Mouse (Mus musculus): ENCODE data around the gene Tada3.
"Not testable (repeated sequence)": the region's sequence is repeated elsewhere in the genome, so short reads cannot be mapped to it uniquely, and the experiment has no call there.

Tada3 gene

GRCm38 (mm10) chr6:113344321-113344720 is 33.4 kb downstream of the Tada3 start:
- DNase-seq (ENCODE audit: low read depth in 1 of 2, low spot score in 2 of 2), result no peak

GRCm38 (mm10) chr6:113343177-113344092 is 34.2 kb downstream of the Tada3 start, which contains the start of gene Camk1:
Gene Camk1, minus strand, starts transcription at chr6:113343984.
- peak in 1 of 2 experiments; percentile 54 for DNase-seq (ENCODE audit: low read depth in 1 of 2, low spot score in 2 of 2)

GRCm38 (mm10) chr6:113342297-113342696 is 35.4 kb downstream of the Tada3 start:
- no peak for DNase-seq (ENCODE audit: low read depth in 1 of 2, low spot score in 2 of 2)

- DNase-seq (ENCODE audit: low read depth in 1 of 2, low spot score in 2 of 2), result peak in 1 of 2 experiments; percentile 36
Observed at GRCm38 (mm10) chr6:113341574-113341973, 36.1 kb downstream of the Tada3 start.

GRCm38 (mm10) chr6:113336852-113337620 is 40.6 kb downstream of the Tada3 start:
- no peak for DNase-seq (ENCODE audit: low read depth in 1 of 2, low spot score in 2 of 2)

- DNase-seq (ENCODE audit: low read depth in 1 of 2, low spot score in 2 of 2), result no peak
Observed at GRCm38 (mm10) chr6:113334216-113334615, 43.5 kb downstream of the Tada3 start.

- no peak for DNase-seq (ENCODE audit: low read depth in 1 of 2, low spot score in 2 of 2)
Observed at GRCm38 (mm10) chr6:113333137-113333950, 44.3 kb downstream of the Tada3 start.

GRCm38 (mm10) chr6:113332734-113333133 is 44.9 kb downstream of the Tada3 start:
- DNase-seq (ENCODE audit: low read depth in 1 of 2, low spot score in 2 of 2), result not testable (repeated sequence)

GRCm38 (mm10) chr6:113331721-113332120 is 46.0 kb downstream of the Tada3 start:
- no peak for DNase-seq (ENCODE audit: low read depth in 1 of 2, low spot score in 2 of 2)

- DNase-seq (ENCODE audit: low read depth in 1 of 2, low spot score in 2 of 2), result peak in 1 of 2 experiments; percentile 22
Observed at GRCm38 (mm10) chr6:113330547-113330946, 47.1 kb downstream of the Tada3 start.

GRCm38 (mm10) chr6:113329396-113329795 is 48.3 kb downstream of the Tada3 start:
- DNase-seq (ENCODE audit: low read depth in 1 of 2, low spot score in 2 of 2), result no peak

GRCm38 (mm10) chr6:113326533-113327315 is 51.0 kb downstream of the Tada3 start, which contains the start of gene Ogg1:
Gene Ogg1, plus strand, starts transcription at chr6:113326972.
- peak; percentile 95 to 98 for DNase-seq (ENCODE audit: low read depth in 1 of 2, low spot score in 2 of 2)
